Mouse (Mus musculus): ENCODE measurements around the gene Sap30bp.

Gene Sap30bp

DNA sequence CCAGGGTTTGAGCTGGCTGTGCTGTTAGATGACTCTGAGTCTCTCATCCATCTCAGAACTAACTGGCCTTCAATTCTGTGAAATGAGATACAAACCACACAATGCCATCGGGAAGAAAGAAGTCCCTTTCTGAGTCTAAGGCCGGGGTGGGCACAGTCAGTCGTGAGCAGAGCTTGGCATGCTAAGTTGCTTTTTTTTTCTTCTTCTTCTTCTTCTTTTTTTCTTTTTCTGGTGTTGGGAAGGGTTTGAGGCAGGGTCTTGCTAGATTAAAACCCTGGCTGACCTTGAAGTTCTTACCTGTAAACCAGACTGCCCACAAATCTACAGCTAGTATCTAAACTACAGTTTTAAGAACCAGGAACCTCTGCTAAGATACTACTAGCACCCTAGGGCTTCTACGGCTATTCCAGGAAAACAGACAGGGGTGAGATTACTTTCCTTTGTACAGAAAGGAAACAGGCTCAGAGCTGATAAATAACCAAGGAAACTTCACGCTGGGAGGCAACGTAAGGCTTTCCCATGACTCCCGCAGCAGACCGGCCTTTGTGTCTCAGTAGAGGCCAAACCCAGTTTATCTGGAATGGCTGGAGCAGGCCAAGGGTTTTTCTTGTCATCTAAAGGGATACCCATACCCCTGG lies 71.2 kb downstream of the Sap30bp start:
- DNase-seq: no peak

DNA sequence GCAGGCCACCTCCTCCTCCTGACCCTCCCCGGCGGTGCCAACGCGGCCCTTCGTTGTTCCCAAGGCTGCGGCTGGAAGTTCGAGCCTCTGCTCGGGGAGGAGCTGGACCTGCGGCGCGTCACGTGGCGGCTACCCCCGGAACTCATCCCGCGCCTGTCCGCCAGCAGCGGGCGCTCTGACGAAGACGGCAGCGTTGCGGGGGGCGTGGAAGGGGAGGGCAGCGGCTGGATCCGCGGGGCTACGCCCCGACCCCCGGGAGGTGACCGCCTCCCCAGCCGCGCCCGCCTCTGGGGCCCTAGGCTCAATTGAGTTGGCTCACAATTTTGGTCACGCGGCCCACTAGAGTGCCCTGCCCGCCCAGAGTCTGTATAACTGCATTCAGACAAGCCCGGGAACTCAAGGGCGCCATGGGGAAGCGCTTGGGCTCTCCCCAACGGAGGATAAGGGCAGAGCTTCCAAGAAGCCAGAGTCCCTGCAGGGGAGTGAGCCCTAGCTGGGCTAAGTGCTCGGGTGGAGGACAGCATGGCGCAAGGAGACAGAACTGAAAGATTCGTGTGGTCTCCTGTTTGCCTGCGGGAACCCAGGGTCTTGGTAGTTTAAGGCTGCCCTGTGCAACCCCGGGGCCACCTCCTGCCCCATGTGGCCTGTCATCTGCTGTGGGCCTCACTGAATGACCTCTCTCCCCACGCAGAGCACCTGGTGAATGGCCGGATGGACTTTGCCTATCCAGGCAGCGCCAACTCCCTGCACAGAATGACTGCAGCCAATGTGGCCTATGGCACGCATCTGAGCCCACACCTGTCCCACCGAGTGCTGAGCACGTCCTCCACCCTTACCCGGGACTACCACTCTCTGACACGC lies 72.0 kb downstream of the Sap30bp start:
- peak; percentile 91 for DNase-seq

DNA sequence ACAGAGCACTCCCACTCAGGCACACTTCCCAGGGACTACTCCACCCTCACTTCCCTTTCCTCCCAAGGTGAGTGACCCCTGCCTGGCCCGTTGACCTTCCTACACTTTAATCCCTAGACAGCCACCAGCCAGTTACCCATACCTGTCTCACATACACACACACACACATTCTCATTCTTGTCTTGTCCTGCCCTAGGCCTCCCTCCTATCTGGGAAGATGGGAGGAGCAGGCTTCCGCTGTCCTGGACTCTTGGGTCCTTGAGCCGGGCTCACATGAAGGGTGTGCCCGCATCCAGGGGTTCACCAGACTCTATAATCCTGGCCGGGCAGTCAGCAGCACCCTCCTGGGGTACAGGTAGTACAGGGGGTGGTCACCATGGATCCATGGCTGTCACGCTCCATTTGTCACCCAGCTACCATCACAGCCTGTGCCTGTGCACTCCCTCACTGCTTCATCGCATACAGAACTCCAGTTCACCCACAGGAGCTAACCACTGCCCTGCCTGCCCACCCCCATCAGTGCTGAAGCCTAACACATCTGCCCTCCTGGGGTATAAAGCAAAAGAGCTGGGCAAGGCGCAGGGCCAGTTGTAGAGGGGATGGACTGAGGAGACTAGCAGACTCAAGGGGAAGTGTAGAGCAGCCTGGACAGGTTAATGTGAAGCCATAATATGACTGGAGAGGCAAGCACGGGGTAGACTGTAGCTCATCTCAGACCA lies 72.8 kb downstream of the Sap30bp start:
- no peak for DNase-seq

DNA sequence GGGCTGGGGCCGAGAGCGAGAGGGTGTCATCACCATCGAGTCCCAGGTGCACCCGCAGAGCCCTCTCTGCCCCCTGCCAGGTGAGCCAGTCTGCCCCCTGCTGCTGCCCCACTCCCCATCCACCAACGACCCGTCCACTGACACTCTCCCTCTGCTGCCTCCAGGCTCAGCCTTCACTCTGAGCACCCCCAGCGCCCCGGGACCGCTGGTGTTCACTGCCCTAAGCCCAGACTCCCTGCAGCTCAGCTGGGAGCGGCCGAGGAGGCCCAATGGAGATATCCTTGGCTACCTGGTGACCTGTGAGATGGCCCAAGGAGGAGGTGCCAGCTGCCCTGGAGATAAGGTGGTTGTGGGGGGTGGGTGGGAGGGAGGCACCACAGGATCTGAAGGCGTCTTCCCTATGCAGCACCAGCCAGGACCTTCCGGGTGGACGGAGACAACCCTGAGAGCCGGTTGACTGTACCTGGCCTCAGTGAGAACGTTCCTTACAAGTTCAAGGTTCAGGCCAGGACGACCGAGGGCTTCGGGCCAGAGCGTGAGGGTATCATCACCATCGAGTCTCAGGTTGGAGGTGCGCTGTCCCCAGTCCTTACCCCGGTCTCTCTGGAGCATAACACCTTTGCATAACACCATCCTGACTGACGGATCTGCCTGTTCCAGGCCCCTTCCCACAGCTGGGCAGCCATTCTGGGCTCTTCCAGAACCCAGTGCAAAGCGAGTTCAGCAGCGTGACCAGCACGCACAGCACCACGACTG lies 74.2 kb downstream of the Sap30bp start:
- DNase-seq: no peak

DNA sequence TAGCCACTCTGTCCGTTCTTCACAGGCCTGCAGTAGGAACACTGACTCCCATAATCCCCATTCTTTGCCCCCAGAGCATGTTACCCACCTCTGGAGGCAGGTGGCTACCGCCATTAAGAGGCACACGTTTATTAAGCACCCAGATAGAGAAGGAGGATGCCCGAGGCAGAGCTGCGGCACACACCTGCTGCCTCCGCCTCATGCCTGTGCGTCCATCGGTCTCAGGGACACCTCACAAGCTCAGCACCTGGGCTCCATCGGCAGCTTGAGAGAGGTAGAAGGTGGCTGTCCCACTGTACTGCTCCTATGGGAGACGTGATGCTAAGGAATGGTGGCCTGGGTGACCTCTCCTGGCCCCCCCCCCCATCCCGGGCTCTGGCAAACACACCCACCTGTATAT lies 75.3 kb downstream of the Sap30bp start:
- DNase-seq: no peak

DNA sequence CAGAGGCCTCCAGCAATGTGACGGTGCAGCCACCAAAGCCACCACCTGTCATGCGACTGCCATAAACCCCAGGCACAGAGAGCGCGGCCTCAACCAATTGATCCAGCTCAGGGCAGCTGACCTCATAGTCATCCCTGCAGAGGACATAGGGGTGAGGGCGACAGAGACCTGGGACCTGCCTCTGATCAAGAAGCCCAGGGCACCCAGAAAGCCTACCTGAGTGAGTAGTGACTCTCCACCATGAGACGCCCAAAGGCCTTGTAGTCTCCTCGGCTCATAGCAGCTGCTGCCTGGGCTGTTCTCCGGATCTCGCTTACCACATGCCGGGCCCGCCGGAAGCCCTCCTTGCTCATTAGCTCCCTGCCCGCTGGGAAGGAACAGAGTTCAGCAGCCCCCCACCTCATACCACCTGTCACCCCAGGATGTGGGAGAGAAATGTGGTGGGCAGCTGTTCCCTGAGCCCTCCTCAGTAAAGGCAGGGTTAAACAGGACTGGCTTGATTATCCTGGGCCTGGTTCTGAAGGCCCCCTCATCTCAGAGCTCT lies 75.8 kb downstream of the Sap30bp start:
- DNase-seq: no peak

DNA sequence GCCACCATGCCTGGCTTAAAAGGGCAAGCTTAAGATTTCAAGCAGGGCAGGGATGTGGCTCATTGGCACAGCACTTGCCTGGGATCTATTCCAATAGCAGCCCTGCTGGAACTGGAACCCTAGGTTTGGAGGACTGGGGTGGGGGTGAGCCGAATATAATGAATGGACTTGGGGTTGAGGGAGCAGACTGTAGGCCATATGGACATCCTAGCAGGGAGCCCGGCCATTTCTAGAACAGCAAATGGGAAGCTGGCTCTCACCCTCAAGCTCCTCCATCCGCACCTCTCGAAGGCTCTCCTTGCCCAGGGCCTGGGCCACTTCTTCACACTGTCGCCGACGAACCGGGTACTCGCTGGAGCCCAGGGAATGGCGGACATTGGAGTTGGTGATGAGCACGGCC lies 76.6 kb downstream of the Sap30bp start:
- no peak for DNase-seq

DNA sequence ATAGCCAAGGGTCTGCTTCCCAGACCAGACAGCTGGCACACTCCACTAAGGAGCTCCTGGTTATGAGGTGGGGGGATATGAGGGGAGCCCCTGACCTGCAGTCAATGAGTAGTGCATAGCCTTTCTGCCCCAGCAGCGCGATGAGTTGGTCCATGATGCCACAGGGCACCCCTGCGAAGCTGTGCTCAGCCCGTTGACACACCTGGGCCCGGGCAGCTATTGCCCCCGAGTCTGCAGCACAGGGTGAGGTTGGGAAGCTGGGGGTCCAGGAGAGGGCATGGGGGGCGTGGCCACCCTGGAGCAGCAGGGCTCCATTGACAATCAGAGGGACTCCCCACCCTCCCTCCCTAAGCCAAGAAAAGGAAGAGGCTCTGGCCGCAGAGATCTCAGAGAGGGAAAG lies 77.1 kb downstream of the Sap30bp start:
- DNase-seq: no peak

DNA sequence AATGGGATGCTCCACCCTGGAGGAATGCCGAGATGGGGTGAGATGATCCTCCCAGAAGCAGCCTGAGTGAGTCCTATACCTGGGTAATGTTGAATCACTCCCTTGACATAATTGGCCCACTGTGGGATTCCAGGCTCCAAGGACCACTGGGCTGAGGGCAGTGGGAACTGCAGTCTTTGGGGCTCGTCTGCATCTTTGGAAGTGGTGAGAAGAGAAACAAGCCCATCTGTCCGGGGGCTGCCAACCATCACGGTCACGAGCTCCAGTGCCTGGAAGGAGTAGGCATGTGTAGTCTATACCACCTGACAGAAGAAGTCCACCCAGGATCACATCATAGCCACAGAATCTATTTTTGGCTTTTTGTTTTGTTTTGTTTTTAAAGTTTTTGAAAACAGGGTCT lies 77.9 kb downstream of the Sap30bp start:
- no peak for DNase-seq

DNA sequence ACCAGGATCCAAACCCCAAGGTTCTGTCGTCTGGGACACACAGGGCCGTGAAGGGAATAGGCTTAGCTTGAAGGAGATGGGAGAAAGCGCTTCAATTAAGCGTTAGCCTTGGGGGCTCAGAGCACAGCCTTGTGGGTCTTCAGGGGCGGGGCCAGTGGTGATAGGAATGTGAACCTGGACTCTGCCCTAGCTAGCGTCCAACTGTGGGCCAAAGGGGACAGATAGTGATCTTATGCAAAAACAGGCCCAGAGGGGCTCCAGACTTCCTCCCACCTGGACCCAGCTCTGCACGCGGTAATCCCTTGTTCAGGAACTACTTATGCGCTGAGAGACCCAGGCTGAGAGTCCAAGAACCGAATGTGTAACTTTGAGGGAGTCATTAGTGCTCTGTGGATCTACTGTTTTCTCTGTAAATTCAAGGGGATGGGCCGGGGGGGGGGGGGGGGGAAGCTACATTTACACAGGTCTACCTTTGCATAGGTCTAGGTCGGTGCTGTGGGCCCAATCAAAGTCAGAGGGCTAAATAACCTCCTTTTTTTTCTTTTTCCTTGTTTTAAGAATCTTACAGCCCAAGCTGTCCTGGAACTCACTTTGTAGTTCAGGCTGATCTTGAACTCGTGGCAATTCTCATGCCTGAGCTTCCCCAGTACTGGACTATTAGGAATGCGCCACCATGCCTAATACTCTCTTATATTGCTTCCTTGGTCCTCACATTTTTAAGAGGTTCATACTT lies 78.6 kb downstream of the Sap30bp start:
- DNase-seq: no peak

DNA sequence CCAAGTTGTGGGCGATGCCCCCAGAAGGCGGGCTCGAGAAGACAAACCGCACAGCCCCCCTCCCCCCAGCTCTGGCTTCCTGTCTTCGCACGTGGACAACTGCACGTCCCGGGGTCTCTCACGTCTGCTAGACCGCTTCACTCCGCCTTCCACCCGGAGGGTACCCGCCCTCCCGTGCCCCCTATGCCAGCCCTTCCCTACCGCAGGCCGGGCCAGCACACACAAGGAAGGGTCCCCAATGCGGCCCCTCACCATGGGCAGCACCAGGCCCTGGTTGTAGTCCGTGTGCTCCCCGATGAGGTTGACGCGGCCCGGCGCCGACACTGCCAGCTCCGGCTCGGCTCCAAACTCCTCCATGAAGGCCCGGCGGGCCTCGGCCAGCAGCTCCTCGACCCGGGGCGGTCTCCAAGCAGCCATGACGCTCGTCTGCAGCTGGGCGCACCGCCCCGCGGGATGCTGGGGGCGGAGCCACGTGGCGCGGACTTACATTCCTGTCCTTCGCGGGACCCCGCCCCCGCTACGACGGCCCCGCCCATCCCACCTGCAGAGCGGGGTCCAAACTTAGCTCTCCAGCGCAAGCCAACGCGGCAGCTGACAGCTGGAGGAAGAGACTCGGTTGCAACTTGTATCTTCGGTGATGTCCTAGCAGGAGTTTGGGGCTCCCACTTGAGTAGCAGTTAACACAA lies 79.3 kb downstream of the Sap30bp start, which contains the start of gene Galk1:
Galk1 (minus strand) TSS at position 458 of the 686 bp plus-strand sequence.
- peak; percentile 96 for DNase-seq

DNA sequence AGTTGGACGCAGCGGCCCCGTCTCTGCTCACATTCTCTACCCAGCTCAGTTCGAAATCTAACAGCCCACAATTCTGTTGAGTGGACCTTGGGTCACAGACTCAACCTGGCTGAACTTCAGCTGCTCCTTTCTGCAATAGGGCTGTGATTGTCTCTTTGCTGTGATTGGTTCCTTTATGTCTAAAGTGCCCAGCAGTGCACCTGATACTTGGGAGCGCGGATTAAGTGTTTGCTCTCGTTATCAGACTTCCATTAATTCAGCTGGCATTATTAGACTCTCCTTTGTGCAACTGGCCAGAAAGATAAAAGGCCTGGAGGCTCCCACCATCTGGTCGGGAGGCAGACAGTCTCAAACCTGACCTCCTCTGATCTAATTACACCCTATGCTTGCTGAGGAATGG lies 81.7 kb downstream of the Sap30bp start:
- no peak for DNase-seq

All from lung, postnatal 10 days (tissue).